Mouse (Mus musculus) intestine, postnatal 0 days (tissue): ENCODE data around the gene Atg7. TPM values are rescaled to one million over a fixed set of nuclear protein-coding genes. Genes with fewer than 3 reads are reported as not detected.

Source experiments
- ATAC-seq: fragments of 200-750 bp; cut with Nextera tagmentation; 2 replicates; pipeline ENCODE4 v1.8.0; 2017; ENCODE audit warnings: mild to moderate bottlenecking, moderate TSS enrichment, moderate library complexity
- H3K27ac ChIP-seq: fragments of 300-500 bp; sonication (generic); 2 replicates; pipeline ENCODE4 v1.5.1; 2014; ENCODE audit warnings: mild to moderate bottlenecking, low read depth, low read length, moderate library complexity
- H3K27me3 ChIP-seq: fragments of 300-500 bp; sonication (generic); replicated peaks from 2 replicates; pipeline ENCODE4 v1.6.1; 2014; ENCODE audit warnings: low read length, mixed read lengths; ENCODE audit not compliant: control insufficient read depth, insufficient read depth
- H3K36me3 ChIP-seq: fragments of 300-500 bp; sonication (generic); 2 replicates; pipeline ENCODE4 v1.6.1; 2014; ENCODE audit warnings: mild to moderate bottlenecking, moderate library complexity; ENCODE audit not compliant: control insufficient read depth, insufficient read depth
- H3K4me1 ChIP-seq: fragments of 300-500 bp; sonication (generic); replicated peaks from 2 replicates; pipeline ENCODE4 v1.6.1; 2014; ENCODE audit warnings: antibody characterized with exemption, low read length, mixed read lengths; ENCODE audit not compliant: control insufficient read depth, insufficient read depth
- H3K4me2 ChIP-seq: fragments of 300-500 bp; sonication (generic); replicated peaks from 2 replicates; pipeline ENCODE4 v1.6.1; 2014; ENCODE audit warnings: low read depth, mild to moderate bottlenecking, moderate library complexity
- H3K4me3 ChIP-seq: fragments of 300-500 bp; sonication (generic); 2 replicates; pipeline ENCODE4 v1.5.1; 2014; ENCODE audit warnings: low read depth, low read length
- H3K9ac ChIP-seq: fragments of 300-500 bp; sonication (generic); 2 replicates; pipeline ENCODE4 v1.6.1; 2014; ENCODE audit warnings: mild to moderate bottlenecking, low read depth, low read length
- H3K9me3 ChIP-seq: fragments of 300-500 bp; sonication (generic); 2 replicates; pipeline ENCODE4 v1.6.1; 2016; ENCODE audit warnings: mixed run types; ENCODE audit not compliant: control insufficient read depth
- CTCF ChIP-seq: sonication (generic); IDR thresholded peaks from 2 replicates; pipeline ENCODE4 v1.5.1; 2016; ENCODE audit warnings: low read depth, mild to moderate bottlenecking, control low read depth, antibody characterized with exemption, moderate library complexity
- WGBS: fragments of 180-500 bp; shearing (Covaris S2); extraction: QIAGEN DNeasy Blood & Tissue Kit; methylation state at CpG from one replicate; pipeline ENCODE4 v1.1.7; 2014; 5-methylcytosine and 5-hydroxymethylcytosine counted together
- polyA plus RNA-seq: library from polyadenylated mRNA; unstranded; fragments of >200 nt; fragmentation: Nextera tagmentation; extraction: Ambion mirVana; gene quantifications from 2 replicates; pipeline ENCODE4 v1.2.1, GENCODE M21; 2015

Atg7 gene
- polyA plus RNA-seq, 1 experiment from 2014 or later, result 12.4 TPM

GRCm38 (mm10) chr6:114846153-114846772 lies 203.4 kb downstream of the Atg7 start:
- WGBS, result 56% methylated on average over 4 of the region's 4 CpGs
- no peak for TF ChIP-seq CTCF
- no peaks in the 10 kb centered on the region for H3K9me3 ChIP-seq
- ATAC-seq, result no peak
- H3K27ac ChIP-seq, result no peak overlapping the region
- no peaks in the 10 kb centered on the region for H3K27me3 ChIP-seq
- no peaks in the 10 kb centered on the region for H3K4me1 ChIP-seq
- H3K36me3 ChIP-seq, result no peaks in the 10 kb centered on the region
- no peak overlapping the region for H3K9ac ChIP-seq
- no peak overlapping the region for H3K4me3 ChIP-seq
- no peak overlapping the region for H3K4me2 ChIP-seq

GRCm38 (mm10) chr6:114847582-114848174 lies 204.8 kb downstream of the Atg7 start:
- no peaks in the 10 kb centered on the region for H3K4me1 ChIP-seq
- H3K9me3 ChIP-seq, result no peaks in the 10 kb centered on the region
- no peak overlapping the region for H3K9ac ChIP-seq
- H3K36me3 ChIP-seq, result no peaks in the 10 kb centered on the region
- WGBS, result 62% methylated on average over 12 of the region's 12 CpGs
- H3K4me2 ChIP-seq, result no peak overlapping the region
- TF ChIP-seq CTCF, result no peak
- no peak overlapping the region for H3K4me3 ChIP-seq
- H3K27ac ChIP-seq, result no peak overlapping the region
- no peak for ATAC-seq
- no peaks in the 10 kb centered on the region for H3K27me3 ChIP-seq

GRCm38 (mm10) chr6:114848761-114849160 lies 205.9 kb downstream of the Atg7 start:
- no peak for TF ChIP-seq CTCF
- Histone ChIP-seq H3K27ac (no peak overlapping the region), H3K27me3 (no peaks in the 10 kb centered on the region), H3K4me1 (no peaks in the 10 kb centered on the region), H3K9me3 (no peaks in the 10 kb centered on the region), H3K9ac (no peak overlapping the region), H3K4me2 (no peak overlapping the region), H3K4me3 (no peak overlapping the region), H3K36me3 (no peaks in the 10 kb centered on the region)
- WGBS, result 56% methylated on average over 7 of the region's 7 CpGs
- no peak for ATAC-seq

GRCm38 (mm10) chr6:114849787-114850186 lies 206.9 kb downstream of the Atg7 start:
- no peaks in the 10 kb centered on the region for H3K27me3 ChIP-seq

GRCm38 (mm10) chr6:114851688-114852087 lies 208.8 kb downstream of the Atg7 start:
- no peak for ATAC-seq
- Histone ChIP-seq H3K27me3 (no peaks in the 10 kb centered on the region), H3K9me3 (no peaks in the 10 kb centered on the region), H3K36me3 (no peaks in the 10 kb centered on the region), H3K9ac (no peak overlapping the region), H3K27ac (no peak overlapping the region), H3K4me2 (no peak overlapping the region), H3K4me1 (peaks cover 6% of the 10 kb centered on the region), H3K4me3 (no peak overlapping the region)
- 72% methylated on average over 7 of the region's 7 CpGs for WGBS
- TF ChIP-seq CTCF, result no peak

More at GRCm38 (mm10) chr6:114849787-114850186, 206.9 kb downstream of the Atg7 start:
- ATAC-seq, result no peak
- H3K9me3 ChIP-seq, result no peaks in the 10 kb centered on the region
- no peak overlapping the region for H3K27ac ChIP-seq
- no peak for TF ChIP-seq CTCF
- H3K4me3 ChIP-seq, result no peak overlapping the region
- no peaks in the 10 kb centered on the region for H3K36me3 ChIP-seq
- H3K4me2 ChIP-seq, result no peak overlapping the region
- 87% methylated on average over 8 of the region's 8 CpGs for WGBS
- H3K4me1 ChIP-seq, result no peaks in the 10 kb centered on the region; the same call in 1 of the 2 replicates
- no peak overlapping the region for H3K9ac ChIP-seq

- Histone ChIP-seq H3K36me3 (no peaks in the 10 kb centered on the region), H3K27ac (no peak overlapping the region), H3K27me3 (no peaks in the 10 kb centered on the region), H3K4me2 (no peak overlapping the region), H3K4me1 (peaks cover 6% of the 10 kb centered on the region), H3K4me3 (no peak overlapping the region), H3K9me3 (no peaks in the 10 kb centered on the region), H3K9ac (no peak overlapping the region)
- no peak for ATAC-seq
- no peak for TF ChIP-seq CTCF
- 67% methylated on average over 3 of the region's 3 CpGs for WGBS
These were observed 209.8 kb downstream of the Atg7 start for GRCm38 (mm10) chr6:114852739-114853138.
